Mouse (Mus musculus): ENCODE measurements around the gene Tmem192. TPM values are rescaled to one million over a fixed set of nuclear protein-coding genes. Genes with fewer than 3 reads are reported as not detected.
"Not testable (repeated sequence)": the region's sequence is repeated elsewhere in the genome, so short reads cannot be mapped to it uniquely, and the experiment has no call there.

The Tmem192 gene
- polyA plus RNA-seq, 1 experiment from 2014 or later: 28.5 TPM

DNA sequence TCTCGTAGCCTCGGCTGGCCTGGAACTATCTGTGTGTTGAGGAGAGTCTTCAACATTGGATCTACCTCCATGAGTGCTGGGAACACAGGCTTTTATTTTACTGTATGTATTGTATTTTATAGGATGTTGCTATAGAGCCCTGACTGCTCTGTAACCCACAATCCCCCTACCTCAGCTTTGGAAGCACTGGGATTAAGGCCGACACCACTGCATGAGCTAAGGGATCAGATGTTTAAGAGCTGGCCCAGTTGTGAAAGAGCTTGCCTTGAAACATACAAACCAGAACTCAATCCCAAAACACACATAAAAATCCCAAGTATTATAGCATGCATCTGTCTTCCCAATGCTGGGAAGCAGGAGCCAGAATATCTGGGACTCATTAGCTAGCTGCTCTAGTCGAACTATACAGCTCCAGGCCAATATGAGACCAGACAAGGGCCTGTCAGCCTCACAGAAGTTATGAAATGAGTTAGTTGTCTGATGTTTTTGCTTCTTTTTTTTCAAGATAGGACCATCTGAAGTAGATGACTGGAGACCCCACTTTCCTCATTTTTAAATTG lies 51.9 kb downstream of the Tmem192 start:
- Histone ChIP-seq H3K27ac (no peak overlapping the region), H3K4me3 (no peak overlapping the region), H3K36me3 (no peaks in the 10 kb centered on the region), H3K4me1 (no peaks in the 10 kb centered on the region), H3K9me3 (no peaks in the 10 kb centered on the region), H3K27me3 (ENCODE audit: insufficient read depth, poor library complexity, severe bottlenecking) (no peaks in the 10 kb centered on the region)
- DNase-seq (ENCODE audit: low spot score): no peak
- 82% methylated on average over 4 of the region's 4 CpGs for WGBS

DNA sequence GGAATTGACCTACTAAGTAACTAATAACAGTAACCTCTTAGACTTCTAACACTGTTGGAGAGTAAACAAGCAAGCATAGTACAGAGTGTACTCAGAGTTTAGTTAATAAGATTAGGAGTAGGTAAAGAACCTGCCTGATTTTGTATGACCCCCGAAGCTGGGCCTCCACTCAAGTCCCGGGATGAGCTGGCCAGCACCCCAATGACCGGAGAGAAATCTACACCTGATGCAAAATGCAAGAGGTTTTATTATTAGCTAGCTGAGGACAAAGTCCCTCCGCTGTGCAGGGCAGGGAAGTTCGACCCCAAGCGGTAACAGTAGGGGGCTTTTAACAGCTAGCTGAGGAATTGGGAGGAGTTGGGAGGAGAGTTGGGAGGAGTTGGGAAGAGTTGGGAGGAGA lies 60.6 kb downstream of the Tmem192 start:
- DNase-seq (ENCODE audit: low spot score); H3K36me3 ChIP-seq; H3K27me3 ChIP-seq (ENCODE audit: insufficient read depth, poor library complexity, severe bottlenecking); H3K4me1 ChIP-seq; H3K9me3 ChIP-seq; H3K27ac ChIP-seq; H3K4me3 ChIP-seq: not testable (repeated sequence)
- WGBS: 71% methylated on average over 6 of the region's 6 CpGs

DNA sequence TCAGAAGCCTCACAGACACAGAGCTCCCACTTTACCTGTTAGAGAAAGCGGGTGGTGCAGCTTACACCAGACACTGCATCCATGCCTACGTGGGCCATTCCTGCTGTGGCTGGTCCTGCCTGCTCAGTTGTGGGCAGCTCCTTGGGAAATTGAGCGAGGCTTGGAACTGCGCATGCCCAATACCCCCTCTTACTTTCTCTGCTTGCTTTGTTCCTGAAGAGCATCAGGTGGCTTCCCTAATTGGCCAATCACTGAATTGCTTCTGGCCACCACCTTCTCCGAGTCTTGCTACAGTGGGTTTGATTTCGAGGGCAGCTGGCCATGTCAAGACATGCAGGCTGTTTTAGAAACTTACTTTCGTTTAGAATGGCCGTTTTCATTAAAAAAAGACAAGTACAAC lies 71.4 kb downstream of the Tmem192 start, which contains the start of the genes Trim61 and Trim60:
TSS of gene Trim61 (minus strand) at position 101 of the 400 bp plus-strand sequence.
TSS of gene Trim60 (minus strand) at position 162 of the 400 bp plus-strand sequence.
- Histone ChIP-seq H3K9me3 (no peaks in the 10 kb centered on the region), H3K4me1 (no peaks in the 10 kb centered on the region), H3K27ac (no peak within 1 kb of the TSS), H3K4me3 (no peak within 1 kb of the TSS), H3K36me3 (no peaks in the 10 kb centered on the region), H3K27me3 (ENCODE audit: insufficient read depth, poor library complexity, severe bottlenecking) (no peaks in the 10 kb centered on the region)
- no peak for DNase-seq (ENCODE audit: low spot score)
- 82% methylated on average over 8 of the region's 8 CpGs for WGBS

Other genes with a start within 250 kb of the Tmem192 start
- 105 and 111 TPM in 2 replicates for gene Msmo1, start 213.4 kb upstream of the Tmem192 start, polyA plus RNA-seq (2016; fragmentation: Nextera tagmentation; extraction: Ambion mirVana)
- gene Klhl2, start 97.2 kb upstream of the Tmem192 start, polyA plus RNA-seq (2016; fragmentation: Nextera tagmentation; extraction: Ambion mirVana): 10.0 and 11.9 TPM in 2 replicates
- not detected in 2 replicates for gene Trim75, start 40.6 kb downstream of the Tmem192 start, polyA plus RNA-seq (2016; fragmentation: Nextera tagmentation; extraction: Ambion mirVana)
- 0.16 TPM in 2 replicates for gene Trim61, start 71.3 kb downstream of the Tmem192 start, polyA plus RNA-seq (2016; fragmentation: Nextera tagmentation; extraction: Ambion mirVana)
- not detected in 2 replicates for gene Trim60, start 71.4 kb downstream of the Tmem192 start, polyA plus RNA-seq (2016; fragmentation: Nextera tagmentation; extraction: Ambion mirVana)
- gene Apela, start 90.2 kb downstream of the Tmem192 start, polyA plus RNA-seq (2016; fragmentation: Nextera tagmentation; extraction: Ambion mirVana): 10.7 and 13.8 TPM in 2 replicates
- not detected in 2 replicates for gene Gm10663, start 127.8 kb downstream of the Tmem192 start, polyA plus RNA-seq (2016; fragmentation: Nextera tagmentation; extraction: Ambion mirVana)
- gene BC030870, start 182.4 kb downstream of the Tmem192 start, polyA plus RNA-seq (2016; fragmentation: Nextera tagmentation; extraction: Ambion mirVana): not detected in 2 replicates